Mouse (Mus musculus) brown adipose tissue, adult 24 weeks (tissue): Measurements from ENCODE around the gene Mtx1. TPM values are rescaled to one million over a fixed set of nuclear protein-coding genes. Genes with fewer than 3 reads are reported as not detected.

Experiments
- H3K27ac ChIP-seq: fragments of 200-500 bp; replicated peaks from 2 replicates; pipeline ENCODE4 v1.5.1; 2012; ENCODE audit warnings: low read depth, mild to moderate bottlenecking, low read length
- H3K4me1 ChIP-seq: fragments of 200-500 bp; 2 replicates; pipeline ENCODE4 v1.6.1; 2012; ENCODE audit warnings: low read length, mixed read lengths; ENCODE audit not compliant: control insufficient read depth, insufficient read depth, insufficient read length
- H3K4me3 ChIP-seq: fragments of 200-500 bp; 2 replicates; pipeline ENCODE4 v1.5.1; 2012; ENCODE audit warnings: low read depth, mild to moderate bottlenecking, low read length, moderate library complexity; ENCODE audit not compliant: insufficient read depth
- polyA plus RNA-seq: library from polyadenylated mRNA; stranded (reverse); fragments of >200 nt; gene quantifications from 2 replicates; pipeline ENCODE4 v1.2.4, GENCODE M21; 2012; ENCODE audit not compliant: missing spikeins, insufficient read depth, insufficient read length

Gene Mtx1
- polyA plus RNA-seq, result 108 and 115 TPM in 2 replicates

- H3K27ac ChIP-seq, result 0 out of 2 replicates have a peak within 1 kb of the TSS, but pooled peaks have one; percentile 4
- 0 out of 2 replicates have a peak, but pooled peaks cover 3% of the 10 kb centered on the region for H3K4me1 ChIP-seq
- H3K4me3 ChIP-seq, result peak within 1 kb of the TSS; percentile 48
Measured at GRCm38 (mm10) chr3:89226900-89227299, at the start of gene Mtx1. Mtx1 (minus strand) TSS chr3:89227088.

DNA sequence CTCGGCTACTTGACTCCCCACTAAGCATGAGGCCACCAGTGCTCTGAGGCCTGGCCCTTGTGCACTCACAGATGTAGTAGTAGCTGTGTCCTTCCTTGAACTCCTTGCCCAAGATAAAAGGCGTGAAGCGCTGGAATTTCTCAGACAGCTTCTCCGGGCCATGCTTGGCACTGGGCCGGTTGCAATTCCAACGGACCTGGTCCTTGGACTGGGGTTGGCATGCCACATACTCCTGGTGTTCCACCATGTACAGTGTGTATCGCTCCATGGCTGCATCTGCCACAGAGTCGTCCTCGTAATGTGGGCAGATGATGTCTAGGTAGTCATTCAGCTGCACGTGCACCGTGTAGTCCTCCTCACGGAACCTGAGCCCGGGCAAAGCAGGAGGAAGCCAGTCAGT is 49.2 kb upstream of the Mtx1 start:
- H3K27ac ChIP-seq, result peak overlapping the region; percentile 99; the same call in 1 of the 2 replicates
- peaks cover 7% of the 10 kb centered on the region for H3K4me1 ChIP-seq
- H3K4me3 ChIP-seq, result peak overlapping the region; percentile 67

DNA sequence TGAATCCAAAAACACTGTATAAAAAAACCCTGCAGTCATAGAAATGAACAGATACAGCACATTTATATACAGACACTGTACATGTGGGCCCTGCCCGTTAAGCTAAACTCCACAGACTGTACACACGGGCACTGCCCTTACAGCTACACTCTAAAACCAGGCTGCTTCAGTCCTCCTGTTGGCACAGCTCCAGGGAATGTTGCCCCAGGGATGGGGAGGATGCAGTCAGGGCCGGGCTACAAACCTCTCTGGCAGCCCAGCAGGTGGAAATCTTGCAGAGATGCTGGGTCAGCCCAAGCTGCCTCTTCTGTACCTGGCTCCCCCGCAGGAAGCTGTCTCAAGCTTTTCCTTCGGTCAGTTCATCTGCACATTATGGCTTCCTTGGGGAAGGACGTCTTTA is 44.9 kb upstream of the Mtx1 start:
- Histone ChIP-seq H3K4me3 (0 out of 2 replicates have a peak overlapping the region, but pooled peaks have one; percentile 3), H3K4me1 (peaks cover 24% of the 10 kb centered on the region), H3K27ac (peak overlapping the region; percentile 30)

- Histone ChIP-seq H3K27ac (peak overlapping the region; percentile 58), H3K4me3 (peak overlapping the region; percentile 81; the same call in 1 of the 2 replicates), H3K4me1 (peaks cover 20% of the 10 kb centered on the region)
Measured at GRCm38 (mm10) chr3:89270891-89271290, 44.0 kb upstream of the Mtx1 start.

- H3K27ac ChIP-seq, result peak within 1 kb of the TSS; percentile 78
- peak within 1 kb of the TSS; percentile 81 for H3K4me3 ChIP-seq
- H3K4me1 ChIP-seq, result peaks cover 19% of the 10 kb centered on the region
Measured at GRCm38 (mm10) chr3:89270051-89270755, 43.3 kb upstream of the Mtx1 start, which contains the start of gene Slc50a1. Slc50a1 (minus strand) TSS chr3:89270570.

GRCm38 (mm10) chr3:89268916-89269315 is 42.0 kb upstream of the Mtx1 start:
- Histone ChIP-seq H3K4me1 (peaks cover 19% of the 10 kb centered on the region), H3K4me3 (peak overlapping the region; percentile 81), H3K27ac (peak overlapping the region; percentile 78)

- Histone ChIP-seq H3K4me3 (peak overlapping the region; percentile 78), H3K27ac (peak overlapping the region; percentile 56), H3K4me1 (peaks cover 22% of the 10 kb centered on the region)
Measured at GRCm38 (mm10) chr3:89266439-89266893, 39.6 kb upstream of the Mtx1 start.

GRCm38 (mm10) chr3:89262417-89262816 is 35.5 kb upstream of the Mtx1 start:
- Histone ChIP-seq H3K4me1 (peaks cover 5% of the 10 kb centered on the region; the same call in 1 of the 2 replicates), H3K27ac (peak overlapping the region; percentile 75), H3K4me3 (no peak overlapping the region)

DNA sequence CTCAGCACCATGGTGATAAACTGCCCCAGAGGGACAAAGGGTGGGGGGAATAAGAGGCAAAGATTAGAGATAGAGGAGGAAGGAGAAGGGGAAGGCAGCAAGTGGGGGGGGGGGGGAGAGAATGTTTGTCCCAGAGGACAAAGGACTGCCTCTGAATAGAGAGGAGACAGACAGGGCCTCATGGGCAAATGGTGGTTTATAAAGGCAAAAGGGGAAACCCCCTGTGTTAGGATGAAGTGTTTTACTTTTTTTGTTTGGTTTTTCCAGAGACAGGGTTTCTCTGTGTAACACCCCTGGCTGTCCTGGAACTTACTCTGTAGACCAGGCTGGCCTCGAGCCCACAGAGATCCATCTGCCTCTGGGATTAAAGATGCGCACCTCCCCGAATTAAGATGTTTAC is 33.3 kb upstream of the Mtx1 start:
- Histone ChIP-seq H3K27ac (no peak overlapping the region), H3K4me1 (0 out of 2 replicates have a peak, but pooled peaks cover 6% of the 10 kb centered on the region), H3K4me3 (no peak overlapping the region)

DNA sequence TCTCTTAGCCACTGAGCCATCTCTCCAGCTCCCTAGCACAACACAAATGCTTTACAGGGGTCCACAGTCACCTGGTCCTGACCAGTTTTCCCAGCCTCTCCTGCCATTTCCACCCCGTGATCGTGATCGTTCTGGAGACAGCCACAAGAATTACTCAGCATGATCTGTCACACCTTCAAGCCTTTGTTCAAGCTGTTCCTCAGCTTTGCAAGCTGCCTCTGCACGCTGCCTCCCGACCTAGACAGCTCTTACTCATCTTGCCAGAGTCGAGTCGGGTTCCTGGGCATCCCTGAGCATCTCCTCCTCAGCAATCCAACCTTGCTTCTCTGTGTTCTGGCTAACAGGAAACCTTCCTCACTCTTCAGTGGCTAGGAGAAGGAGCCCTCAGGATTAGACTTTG is 32.2 kb upstream of the Mtx1 start, which contains the start of gene Dpm3:
Gene Dpm3 (plus strand): TSS at position 283 of the 400 bp plus-strand sequence.
- Histone ChIP-seq H3K27ac (no peak within 1 kb of the TSS), H3K4me1 (0 out of 2 replicates have a peak, but pooled peaks cover 6% of the 10 kb centered on the region), H3K4me3 (no peak within 1 kb of the TSS)

- no peak overlapping the region for H3K27ac ChIP-seq
- H3K4me3 ChIP-seq, result no peak overlapping the region
- peaks cover 12% of the 10 kb centered on the region for H3K4me1 ChIP-seq
Measured at GRCm38 (mm10) chr3:89256177-89256576, 29.3 kb upstream of the Mtx1 start.

- H3K4me1 ChIP-seq, result peaks cover 12% of the 10 kb centered on the region
- no peak overlapping the region for H3K27ac ChIP-seq
- H3K4me3 ChIP-seq, result no peak overlapping the region
Measured at GRCm38 (mm10) chr3:89254994-89255393, 28.1 kb upstream of the Mtx1 start.

DNA sequence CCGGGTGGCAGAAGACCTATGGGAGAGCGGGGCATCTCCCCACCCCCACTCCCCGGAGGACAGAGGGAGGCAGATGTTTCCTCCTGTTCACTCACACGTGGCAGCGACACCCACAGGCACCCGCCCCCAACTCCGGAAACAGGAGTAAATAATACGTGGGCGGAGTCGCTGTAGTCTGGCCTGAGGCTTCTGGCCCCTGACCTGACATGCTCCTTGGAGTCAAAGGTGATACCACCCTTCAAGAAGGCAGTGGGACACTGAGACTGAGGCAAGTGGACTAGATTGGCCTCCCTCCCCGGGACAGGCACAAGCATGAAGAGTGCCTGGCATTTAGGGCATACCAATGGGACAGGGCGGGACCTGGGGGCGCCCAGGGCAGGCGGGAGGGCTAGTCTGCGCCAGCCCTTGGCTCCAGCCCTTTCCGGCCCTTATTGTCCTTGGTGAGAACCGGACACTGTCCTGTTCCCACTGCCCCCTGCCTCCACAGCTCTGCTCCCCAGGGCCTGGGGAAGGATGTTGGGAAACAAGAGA is 24.5 kb upstream of the Mtx1 start:
- Histone ChIP-seq H3K4me3 (peak overlapping the region; percentile 32), H3K4me1 (peaks cover 12% of the 10 kb centered on the region), H3K27ac (peak overlapping the region; percentile 97)

GRCm38 (mm10) chr3:89250435-89251040 is 23.6 kb upstream of the Mtx1 start:
- Histone ChIP-seq H3K4me1 (peaks cover 9% of the 10 kb centered on the region), H3K4me3 (no peak overlapping the region), H3K27ac (peak overlapping the region; percentile 88)

- peaks cover 5% of the 10 kb centered on the region for H3K4me1 ChIP-seq
Measured at GRCm38 (mm10) chr3:89247466-89247865, 20.6 kb upstream of the Mtx1 start.

More at GRCm38 (mm10) chr3:89247466-89247865, 20.6 kb upstream of the Mtx1 start:
- Histone ChIP-seq H3K4me3 (peak overlapping the region; percentile 7; the same call in 1 of the 2 replicates), H3K27ac (no peak overlapping the region)
